Mouse (Mus musculus): ENCODE measurements around the gene Gm8978.
"Not testable (repeated sequence)": the region's sequence is repeated elsewhere in the genome, so short reads cannot be mapped to it uniquely, and the experiment has no call there.

Gm8978 gene

DNA sequence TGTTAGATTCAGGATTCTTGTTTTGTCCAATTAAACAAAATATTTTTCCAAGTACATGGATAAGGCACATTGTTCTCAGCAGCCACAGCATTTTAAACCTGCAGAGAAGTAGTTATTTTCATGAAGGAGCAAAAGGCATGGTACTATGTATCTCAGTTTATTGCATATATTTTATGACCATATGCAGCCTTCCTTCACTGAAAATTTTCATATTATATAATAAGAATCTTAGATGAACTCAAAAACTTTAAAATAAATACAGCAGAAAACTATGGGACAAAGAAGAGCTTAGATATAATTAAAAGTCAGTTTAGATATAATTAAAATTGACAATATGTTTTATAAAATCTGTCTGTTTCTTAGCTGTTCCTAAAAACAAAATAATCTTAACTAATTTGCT is at the start of gene Gm8978:
TSS of gene Gm8978 (minus strand) at position 101 of the 400 bp plus-strand sequence.
- in situ Hi-C loops (cut with MboI, MseI) = not testable (repeated sequence)

DNA sequence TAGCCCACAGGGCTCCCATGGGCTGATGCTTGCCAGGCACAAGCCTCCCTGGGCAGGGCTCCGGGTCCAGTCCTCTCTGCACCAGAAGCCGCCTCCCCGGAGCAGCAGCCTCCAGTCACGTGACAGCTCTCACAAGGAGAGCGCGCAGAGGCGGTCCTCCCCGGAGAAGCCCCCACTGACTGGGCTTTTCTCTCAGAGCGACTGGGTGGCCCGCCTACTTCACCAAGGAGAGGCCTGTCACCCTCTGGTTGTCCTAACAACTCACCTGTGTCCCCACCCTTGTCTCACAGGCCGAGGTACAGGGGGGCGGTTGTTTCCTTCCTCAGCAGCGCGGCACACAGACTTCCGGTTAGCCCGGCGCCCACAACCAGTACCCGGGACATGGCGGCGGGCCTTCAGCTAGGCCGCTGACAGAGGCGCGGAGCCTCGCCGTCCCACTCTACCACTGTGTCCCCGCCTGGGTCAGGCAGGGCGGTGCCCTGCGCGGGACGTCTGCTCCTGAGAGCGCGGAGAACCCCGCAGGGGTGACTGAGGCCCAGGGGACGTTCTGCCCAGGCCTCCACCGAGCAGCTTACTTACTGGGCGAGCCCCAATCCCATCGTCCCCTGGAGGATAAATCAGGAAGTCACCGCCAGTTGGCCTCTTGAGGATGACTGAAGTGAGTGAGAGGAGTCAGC is 35.3 kb downstream of the Gm8978 start:
- in situ Hi-C loops (cut with MboI, MseI) = not testable (repeated sequence)

GRCm38 (mm10) chr19:33568551-33568950 is 56.5 kb downstream of the Gm8978 start:
- in situ Hi-C loops (cut with MboI, MseI) = not testable (repeated sequence)

Measured in T-helper 2 cell (primary cell).